Mouse (Mus musculus): ENCODE measurements around the gene Suv39h2. TPM values are rescaled to one million over a fixed set of nuclear protein-coding genes. Genes with fewer than 3 reads are reported as not detected.

The Suv39h2 gene
- polyA plus RNA-seq (2012; ENCODE audit: low replicate concordance) = 0.30 and 0.99 TPM in 2 replicates

GRCm38 (mm10) chr2:3474861-3475283 lies at the start of gene Suv39h2:
Suv39h2 (minus strand) TSS chr2:3475031.

GRCm38 (mm10) chr2:3512552-3513454 lies 38.0 kb upstream of the Suv39h2 start, which contains the start of the genes Gm45902, Hspa14 and Cdnf:
Gm45902 (minus strand) TSS chr2:3512790.
Hspa14 (minus strand) TSS chr2:3512814.
Cdnf (plus strand) TSS chr2:3513030.

GRCm38 (mm10) chr2:3423841-3424578 lies 50.8 kb downstream of the Suv39h2 start, which contains the start of gene Dclre1c:
Dclre1c (plus strand) TSS chr2:3424131.

GRCm38 (mm10) chr2:3422548-3422947 lies 52.3 kb downstream of the Suv39h2 start, which contains the start of gene Meig1:
Meig1 (minus strand) TSS chr2:3422648.

Other genes starting within 250 kb of the Suv39h2 start
- 7.4 and 7.9 TPM in 2 replicates for gene Nmt2, start 190.8 kb downstream of the Suv39h2 start, polyA plus RNA-seq (2012; ENCODE audit: low replicate concordance)
- 0.31 and 1.8 TPM in 2 replicates for gene Rpp38, start 142.4 kb downstream of the Suv39h2 start, polyA plus RNA-seq (2012; ENCODE audit: low replicate concordance)
- not detected in 2 replicates for gene Acbd7, start 138.9 kb downstream of the Suv39h2 start, polyA plus RNA-seq (2012; ENCODE audit: low replicate concordance)
- not detected in 2 replicates for gene Olah, start 77.8 kb downstream of the Suv39h2 start, polyA plus RNA-seq (2012; ENCODE audit: low replicate concordance)
- gene Meig1, start 52.4 kb downstream of the Suv39h2 start, polyA plus RNA-seq (2012; ENCODE audit: low replicate concordance) = not detected in 2 replicates
- gene Dclre1c, start 50.9 kb downstream of the Suv39h2 start, polyA plus RNA-seq (2012; ENCODE audit: low replicate concordance) = 2.8 and 4.3 TPM in 2 replicates
- 1.4 and 1.5 TPM in 2 replicates for gene Gm45902, start 37.8 kb upstream of the Suv39h2 start, polyA plus RNA-seq (2012; ENCODE audit: low replicate concordance)
- gene Hspa14, start 37.8 kb upstream of the Suv39h2 start, polyA plus RNA-seq (2012; ENCODE audit: low replicate concordance) = 3.3 and 8.1 TPM in 2 replicates
- gene Cdnf, start 38.0 kb upstream of the Suv39h2 start, polyA plus RNA-seq (2012; ENCODE audit: low replicate concordance) = 0.12 and 0.20 TPM in 2 replicates
- 470 and 793 TPM in 2 replicates for gene Fam107b, start 95.5 kb upstream of the Suv39h2 start, polyA plus RNA-seq (2012; ENCODE audit: low replicate concordance)